Mouse (Mus musculus) layer of hippocampus, postnatal 10 days (tissue): ENCODE results near the gene Spata5. TPM values are rescaled to one million over a fixed set of nuclear protein-coding genes. Genes with fewer than 3 reads are reported as not detected.
A peak's percentile ranks its signal among the peaks of the same experiment; 100 is the strongest.
"Not testable (repeated sequence)": the region's sequence is repeated elsewhere in the genome, so short reads cannot be mapped to it uniquely, and the experiment has no call there.

Experiments used
- DNase-seq, 2 experiments: peaks; one replicate each; pipeline ENCODE4 v3.0.0; 2021; ENCODE audit warnings: low spot score in 2 of 2
- total RNA-seq, 2 experiments: library from RNA; stranded (reverse); gene quantifications; 2 replicates each; pipeline ENCODE4 v1.2.3; 2021

Gene Spata5
- total RNA-seq, 2 experiments from 2014 or later, result 20.0 to 25.6 TPM

GRCm38 (mm10) chr3:37569661-37570566, 150.2 kb downstream of the Spata5 start:
- DNase-seq, result no peak

- no peak for DNase-seq
Observed at GRCm38 (mm10) chr3:37571633-37572032, 151.9 kb downstream of the Spata5 start.

- DNase-seq, result no peak
Observed at GRCm38 (mm10) chr3:37572066-37572465, 152.4 kb downstream of the Spata5 start.

- no peak for DNase-seq
Observed at GRCm38 (mm10) chr3:37576840-37577239, 157.1 kb downstream of the Spata5 start.

- DNase-seq, result no peak
Observed at GRCm38 (mm10) chr3:37577706-37578105, 158.0 kb downstream of the Spata5 start.

- no peak for DNase-seq
Observed at GRCm38 (mm10) chr3:37584576-37584975, 164.9 kb downstream of the Spata5 start.

GRCm38 (mm10) chr3:37585967-37586730, 166.5 kb downstream of the Spata5 start:
- DNase-seq, result peak in 1 of 2 experiments; percentile 34

GRCm38 (mm10) chr3:37586731-37587578, 167.3 kb downstream of the Spata5 start:
- no peak for DNase-seq

- DNase-seq, result no peak
Observed at GRCm38 (mm10) chr3:37595721-37596120, 176.0 kb downstream of the Spata5 start.

- no peak for DNase-seq
Observed at GRCm38 (mm10) chr3:37596519-37596918, 176.8 kb downstream of the Spata5 start.

GRCm38 (mm10) chr3:37597200-37597599, 177.5 kb downstream of the Spata5 start:
- no peak for DNase-seq

GRCm38 (mm10) chr3:37599641-37600040, 179.9 kb downstream of the Spata5 start:
- DNase-seq, result not testable (repeated sequence)

GRCm38 (mm10) chr3:37602356-37602755, 182.7 kb downstream of the Spata5 start:
- no peak for DNase-seq

- DNase-seq, result no peak
Observed at GRCm38 (mm10) chr3:37602890-37603289, 183.2 kb downstream of the Spata5 start.

- DNase-seq, result no peak
Observed at GRCm38 (mm10) chr3:37603541-37603940, 183.8 kb downstream of the Spata5 start.

- peak; percentile 36 to 55 for DNase-seq
Observed at GRCm38 (mm10) chr3:37604976-37605875, 185.5 kb downstream of the Spata5 start.

- peak in 1 of 2 experiments; percentile 16 for DNase-seq
Observed at GRCm38 (mm10) chr3:37605876-37606238, 186.2 kb downstream of the Spata5 start.

GRCm38 (mm10) chr3:37608926-37609325, 189.2 kb downstream of the Spata5 start:
- DNase-seq, result no peak

GRCm38 (mm10) chr3:37610670-37611069, 191.0 kb downstream of the Spata5 start:
- DNase-seq, result no peak

GRCm38 (mm10) chr3:37613722-37614121, 194.0 kb downstream of the Spata5 start:
- peak; percentile 16 to 33 for DNase-seq
